Mouse (Mus musculus) heart, adult 2 months (tissue): Measurements from ENCODE around the gene Mrpl1. TPM values are rescaled to one million over a fixed set of nuclear protein-coding genes. Genes with fewer than 3 reads are reported as not detected.
A peak's percentile ranks its signal among the peaks of the same experiment; 100 is the strongest.

Source experiments
- DNase-seq, 2 experiments: peaks; one replicate each; pipeline ENCODE4 v3.0.0; 2021
- H3K27ac ChIP-seq: fragments of 200-600 bp; 2 replicates; pipeline ENCODE4 v1.8.1; 2022
- H3K27me3 ChIP-seq: fragments of 200-500 bp; 2 replicates; pipeline ENCODE4 v1.6.1; 2012; ENCODE audit warnings: mild to moderate bottlenecking, low read length, inconsistent platforms, mixed read lengths; ENCODE audit not compliant: control insufficient read depth, insufficient read depth
- H3K36me3 ChIP-seq: fragments of 200-500 bp; 2 replicates; pipeline ENCODE4 v1.6.1; 2012; ENCODE audit warnings: low read length, inconsistent platforms; ENCODE audit not compliant: control insufficient read depth, insufficient read depth
- H3K4me1 ChIP-seq: fragments of 200-500 bp; 2 replicates; pipeline ENCODE4 v1.6.1; 2011; ENCODE audit warnings: low read length; ENCODE audit not compliant: control insufficient read depth, insufficient read depth
- H3K4me3 ChIP-seq: fragments of 200-600 bp; 2 replicates; pipeline ENCODE4 v1.8.1; 2022
- H3K79me2 ChIP-seq: fragments of 200-500 bp; replicated peaks from 2 replicates; pipeline ENCODE4 v1.6.1; 2012; ENCODE audit warnings: mild to moderate bottlenecking, inconsistent platforms, low read length, moderate library complexity, mixed read lengths; ENCODE audit not compliant: control insufficient read depth, insufficient read depth
- H3K9ac ChIP-seq: fragments of 200-500 bp; 2 replicates; pipeline ENCODE4 v1.6.1; 2012; ENCODE audit warnings: low read depth, mild to moderate bottlenecking, control low read depth, inconsistent platforms, low read length, mixed read lengths
- CTCF ChIP-seq: fragments of 200-600 bp; IDR thresholded peaks from 2 replicates; pipeline ENCODE4 v1.8.1; 2022; ENCODE audit warnings: antibody characterized with exemption, mild to moderate bottlenecking, moderate library complexity
- EP300 ChIP-seq: fragments of 200-500 bp; IDR thresholded peaks from 2 replicates; pipeline ENCODE4 v1.6.1; 2011; ENCODE audit warnings: low read depth, low read length, control low read depth; ENCODE audit not compliant: insufficient read depth
- POLR2A ChIP-seq: fragments of 200-500 bp; IDR thresholded peaks from 2 replicates; pipeline ENCODE4 v1.6.1; 2011; ENCODE audit warnings: mild to moderate bottlenecking, low read depth, low read length, control low read depth; ENCODE audit not compliant: insufficient read depth
- WGBS: fragments of 180-500 bp; shearing (Covaris S2); methylation state at CpG from one replicate; pipeline ENCODE4 v1.1.7; 2018; 5-methylcytosine and 5-hydroxymethylcytosine counted together
- intact Hi-C: fragments of 180-260 bp; cut with DNase I; formaldehyde crosslinking; loops from one replicate; pipeline ENCODE4 v1.15.1; 2025
- polyA plus RNA-seq: library from polyadenylated mRNA; depleted of rRNA; stranded (reverse); fragments of >200 nt; gene quantifications from 2 replicates; pipeline ENCODE4 v1.2.3, GENCODE M21; 2012
- total RNA-seq, 2 experiments: library from RNA; stranded (reverse); gene quantifications; 2 replicates each; pipeline ENCODE4 v1.2.3; 2021

The Mrpl1 gene
- total and polyA plus RNA-seq, 3 experiments = 4.8 to 27.4 (median 25.8) TPM

GRCm38 (mm10) chr5:96198271-96198670, 11.0 kb upstream of the Mrpl1 start:
- WGBS = 88% methylated on average over 6 of the region's 6 CpGs
- Histone ChIP-seq H3K9ac (no peak overlapping the region), H3K79me2 (no peaks in the 10 kb centered on the region), H3K27ac (no peak overlapping the region), H3K27me3 (no peaks in the 10 kb centered on the region), H3K4me3 (no peak overlapping the region), H3K4me1 (no peaks in the 10 kb centered on the region), H3K36me3 (no peaks in the 10 kb centered on the region)
- DNase-seq = no peak
- intact Hi-C loops = no loop called here
- TF ChIP-seq CTCF (no peak), EP300 (no peak), POLR2A (no peak)

GRCm38 (mm10) chr5:96200269-96200668, 9.0 kb upstream of the Mrpl1 start:
- intact Hi-C loops = no loop called here
- TF ChIP-seq CTCF (no peak), POLR2A (no peak), EP300 (no peak)
- DNase-seq = no peak

GRCm38 (mm10) chr5:96201462-96202154, 7.7 kb upstream of the Mrpl1 start:
- H3K27ac ChIP-seq = no peak overlapping the region
- no peaks in the 10 kb centered on the region for H3K4me1 ChIP-seq
- H3K9ac ChIP-seq = no peak overlapping the region
- H3K36me3 ChIP-seq = no peaks in the 10 kb centered on the region
- WGBS = 75% methylated on average over 10 of the region's 10 CpGs
- DNase-seq = no peak
- intact Hi-C loops = no loop called here
- H3K4me3 ChIP-seq = no peak overlapping the region
- no peaks in the 10 kb centered on the region for H3K79me2 ChIP-seq
- TF ChIP-seq CTCF (no peak), EP300 (no peak), POLR2A (no peak)
- H3K27me3 ChIP-seq = no peaks in the 10 kb centered on the region

More at GRCm38 (mm10) chr5:96200269-96200668, 9.0 kb upstream of the Mrpl1 start:
- 41% methylated on average over 3 of the region's 3 CpGs for WGBS
- H3K4me3 ChIP-seq = no peak overlapping the region
- no peaks in the 10 kb centered on the region for H3K27me3 ChIP-seq
- H3K9ac ChIP-seq = no peak overlapping the region
- H3K27ac ChIP-seq = no peak overlapping the region
- H3K79me2 ChIP-seq = no peaks in the 10 kb centered on the region
- no peaks in the 10 kb centered on the region for H3K36me3 ChIP-seq
- no peaks in the 10 kb centered on the region for H3K4me1 ChIP-seq

GRCm38 (mm10) chr5:96206897-96207296, 2.4 kb upstream of the Mrpl1 start:
- intact Hi-C loops = loop anchor here (5.0 kb wide), 1 partner anchor 115 kb away; no protein-coding TSS in a partner anchor
- no peak overlapping the region for H3K4me3 ChIP-seq
- H3K9ac ChIP-seq = no peak overlapping the region
- peaks cover 3% of the 10 kb centered on the region for H3K4me1 ChIP-seq
- WGBS = 10% methylated on average over 2 of the region's 2 CpGs
- no peaks in the 10 kb centered on the region for H3K27me3 ChIP-seq
- no peak overlapping the region for H3K27ac ChIP-seq
- DNase-seq = peak; percentile 44 to 45
- TF ChIP-seq EP300 (no peak), CTCF (no peak)
- no peaks in the 10 kb centered on the region for H3K79me2 ChIP-seq
- peaks cover 3% of the 10 kb centered on the region; the same call in 1 of the 2 replicates for H3K36me3 ChIP-seq

- Histone ChIP-seq H3K9ac (no peak overlapping the region), H3K79me2 (no peaks in the 10 kb centered on the region), H3K4me3 (no peak overlapping the region), H3K27me3 (no peaks in the 10 kb centered on the region), H3K36me3 (peaks cover 3% of the 10 kb centered on the region; the same call in 1 of the 2 replicates), H3K4me1 (peaks cover 3% of the 10 kb centered on the region), H3K27ac (peak overlapping the region; percentile 4; the same call in 1 of the 2 replicates)
- no peak for DNase-seq
- intact Hi-C loops = loop anchor here (5.0 kb wide), 1 partner anchor 115 kb away; no protein-coding TSS in a partner anchor
- TF ChIP-seq CTCF (no peak), EP300 (no peak), POLR2A (no peak)
- WGBS = 87% methylated on average over 2 of the region's 2 CpGs
These were observed 1.8 kb upstream of the Mrpl1 start for GRCm38 (mm10) chr5:96207531-96207930.

GRCm38 (mm10) chr5:96208543-96208942, 750 bp upstream of the Mrpl1 start:
- Histone ChIP-seq H3K4me3 (no peak overlapping the region), H3K79me2 (no peaks in the 10 kb centered on the region), H3K9ac (no peak overlapping the region), H3K4me1 (peaks cover 3% of the 10 kb centered on the region), H3K27ac (peak overlapping the region; percentile 91; the same call in 1 of the 2 replicates), H3K27me3 (no peaks in the 10 kb centered on the region), H3K36me3 (peaks cover 3% of the 10 kb centered on the region)
- no peak for DNase-seq
- intact Hi-C loops = loop anchor here (2.0 to 5.0 kb wide), 2 partner anchors 14 to 116 kb away; no protein-coding TSS in a partner anchor
- TF ChIP-seq CTCF = no peak
- TF ChIP-seq EP300 = no peak
- no peak for TF ChIP-seq POLR2A
- 35% methylated on average over 4 of the region's 4 CpGs for WGBS
